Mouse (Mus musculus) lung, embryonic 14.5 days (tissue): ENCODE measurements at regions not wholly inside any gene's neighbourhood (a gene's known extent, or its start where the extent isn't known, plus 50 kb on each side); places are given as distances from the start of the nearest gene placed in this dataset.

ENCODE experiments used
- ATAC-seq: fragments of 200-750 bp; cut with Nextera tagmentation; 2 replicates; pipeline ENCODE4 v1.8.0; 2017; ENCODE audit warnings: mild to moderate bottlenecking, moderate TSS enrichment, moderate library complexity; ENCODE audit not compliant: insufficient read depth
- DNase-seq: peaks from one replicate; pipeline ENCODE4 v3.0.0-alpha.2; 2015
- H3K27ac ChIP-seq: fragments of 300-500 bp; sonication (generic); 2 replicates; pipeline ENCODE4 v1.5.1; 2014; ENCODE audit warnings: low read depth, mild to moderate bottlenecking, moderate library complexity
- H3K27me3 ChIP-seq: fragments of 300-500 bp; sonication (generic); 2 replicates; pipeline ENCODE4 v1.6.1; 2014; ENCODE audit warnings: low read length, control low read depth; ENCODE audit not compliant: insufficient read depth
- H3K36me3 ChIP-seq: fragments of 300-500 bp; sonication (generic); 2 replicates; pipeline ENCODE4 v1.6.1; 2014; ENCODE audit warnings: control low read depth; ENCODE audit not compliant: insufficient read depth
- H3K4me1 ChIP-seq: fragments of 300-500 bp; sonication (generic); 2 replicates; pipeline ENCODE4 v1.6.1; 2014; ENCODE audit warnings: antibody characterized with exemption, control low read depth; ENCODE audit not compliant: insufficient read depth
- H3K4me2 ChIP-seq: fragments of 300-500 bp; sonication (generic); 2 replicates; pipeline ENCODE4 v1.6.1; 2014; ENCODE audit warnings: mild to moderate bottlenecking
- H3K4me3 ChIP-seq: fragments of 300-500 bp; sonication (generic); 2 replicates; pipeline ENCODE4 v1.5.1; 2014; ENCODE audit warnings: low read depth, low read length
- H3K9ac ChIP-seq: fragments of 300-500 bp; sonication (generic); 2 replicates; pipeline ENCODE4 v1.6.1; 2014
- H3K9me3 ChIP-seq: fragments of 300-500 bp; sonication (generic); 2 replicates; pipeline ENCODE4 v1.6.1; 2016; ENCODE audit warnings: low read depth, low read length, control low read depth
- CTCF ChIP-seq: IDR thresholded peaks from 2 replicates; pipeline ENCODE4 v1.5.1; 2016; ENCODE audit warnings: antibody characterized with exemption, low read depth
- whole genome bisulfite sequencing: fragments of 180-500 bp; shearing (Covaris S2); extraction: QIAGEN DNeasy Blood & Tissue Kit; methylation state at CpG from one replicate; pipeline ENCODE4 v1.1.7; 2014; 5-methylcytosine and 5-hydroxymethylcytosine counted together

DNA sequence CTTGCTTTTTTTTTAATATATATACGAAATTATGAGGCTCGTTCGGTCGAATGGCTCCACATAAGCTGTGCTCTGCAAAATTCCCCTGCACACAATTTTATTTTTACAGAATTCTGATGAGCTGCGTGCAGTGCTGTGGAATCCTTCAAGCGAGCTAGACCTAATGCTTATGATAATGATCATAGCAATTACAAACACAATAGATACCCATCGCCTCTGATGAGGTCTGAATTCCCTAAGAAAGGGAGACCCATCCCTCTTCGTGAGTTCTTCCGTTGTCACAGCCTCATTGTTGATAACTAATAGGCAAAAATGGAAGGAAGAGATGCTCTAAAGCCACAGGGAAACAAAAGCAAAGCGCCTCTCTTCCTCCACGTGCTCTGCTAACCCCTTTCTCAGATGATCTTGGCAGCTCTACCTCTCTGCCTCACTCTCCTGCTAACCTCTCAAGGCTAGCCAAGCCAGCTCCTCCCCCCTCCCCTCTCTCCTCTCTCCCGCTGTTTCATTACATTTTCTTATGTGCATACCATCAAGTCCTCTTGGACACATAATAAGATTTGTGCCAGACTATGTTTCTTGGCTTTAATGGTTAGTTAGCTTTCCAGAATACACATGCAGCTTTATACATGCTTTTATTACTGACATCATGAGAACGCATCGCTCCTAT lies 367.7 kb upstream of the Adgrl2 start:
- H3K4me3 ChIP-seq, result no peak overlapping the region
- peak; percentile 24; the same call in 1 of the 2 replicates for ATAC-seq
- peak overlapping the region; percentile 7; the same call in 1 of the 2 replicates for H3K4me2 ChIP-seq
- DNase-seq, result peak; percentile 56
- no peaks in the 10 kb centered on the region for H3K27me3 ChIP-seq
- no peaks in the 10 kb centered on the region for H3K9me3 ChIP-seq
- no peaks in the 10 kb centered on the region for H3K4me1 ChIP-seq
- no peak for TF ChIP-seq CTCF
- 43% methylated on average over 14 of the region's 14 CpGs for WGBS
- 0 out of 2 replicates have a peak overlapping the region, but pooled peaks have one; percentile 6 for H3K27ac ChIP-seq
- H3K36me3 ChIP-seq, result no peaks in the 10 kb centered on the region
- no peak overlapping the region; the same call in 1 of the 2 replicates for H3K9ac ChIP-seq

DNA sequence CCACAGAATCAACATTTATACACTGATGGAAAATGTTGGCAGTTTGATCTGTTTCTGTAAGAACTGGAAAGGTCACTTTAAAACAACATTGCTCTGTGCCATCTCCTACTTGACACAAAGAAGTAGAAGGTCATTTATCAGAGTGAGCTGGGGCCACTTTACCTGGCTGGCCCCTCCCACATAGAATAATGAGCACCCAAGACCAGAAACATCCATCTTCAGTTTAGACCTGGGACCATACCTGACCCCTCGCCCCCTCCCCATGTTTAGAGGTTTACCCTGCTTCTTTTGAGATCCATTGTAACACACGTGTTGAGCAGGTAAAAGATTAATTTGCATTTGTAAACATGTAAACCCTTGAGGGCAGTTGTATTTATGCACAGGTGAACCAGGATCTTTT lies 366.8 kb upstream of the Adgrl2 start:
- WGBS, result 46% methylated on average over 2 of the region's 2 CpGs
- H3K9ac ChIP-seq, result no peak overlapping the region
- H3K4me2 ChIP-seq, result no peak overlapping the region
- H3K4me3 ChIP-seq, result no peak overlapping the region
- no peak for TF ChIP-seq CTCF
- H3K4me1 ChIP-seq, result no peaks in the 10 kb centered on the region
- no peak for DNase-seq
- no peak for ATAC-seq
- H3K27me3 ChIP-seq, result no peaks in the 10 kb centered on the region
- no peaks in the 10 kb centered on the region for H3K36me3 ChIP-seq
- no peaks in the 10 kb centered on the region for H3K9me3 ChIP-seq
- H3K27ac ChIP-seq, result no peak overlapping the region

DNA sequence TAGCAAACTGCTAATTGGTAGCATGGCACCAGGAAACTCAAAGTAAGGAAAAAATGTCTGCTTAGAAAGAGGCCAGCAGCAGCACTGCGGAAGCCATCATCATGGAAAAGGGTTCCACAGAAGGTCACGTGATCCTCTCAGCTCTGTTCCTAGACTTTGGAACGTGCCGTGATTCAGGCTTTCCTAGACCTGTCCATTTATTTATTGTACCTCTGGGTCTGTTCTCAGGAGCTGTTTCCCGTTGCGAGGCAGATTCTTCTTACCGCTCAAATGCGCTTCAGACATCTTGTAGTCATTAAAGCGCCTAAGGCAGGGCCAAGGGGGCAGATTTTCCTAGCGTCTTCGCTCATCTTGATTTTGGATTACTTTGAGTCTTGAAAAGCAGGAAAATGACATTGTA lies 365.0 kb upstream of the Adgrl2 start:
- H3K4me2 ChIP-seq, result no peak overlapping the region
- WGBS, result 94% methylated on average over 11 of the region's 11 CpGs
- H3K9ac ChIP-seq, result no peak overlapping the region
- TF ChIP-seq CTCF, result no peak
- ATAC-seq (no peak), DNase-seq (no peak)
- no peaks in the 10 kb centered on the region for H3K36me3 ChIP-seq
- no peak overlapping the region for H3K27ac ChIP-seq
- H3K27me3 ChIP-seq, result no peaks in the 10 kb centered on the region
- no peaks in the 10 kb centered on the region for H3K4me1 ChIP-seq
- H3K9me3 ChIP-seq, result no peaks in the 10 kb centered on the region
- H3K4me3 ChIP-seq, result no peak overlapping the region

DNA sequence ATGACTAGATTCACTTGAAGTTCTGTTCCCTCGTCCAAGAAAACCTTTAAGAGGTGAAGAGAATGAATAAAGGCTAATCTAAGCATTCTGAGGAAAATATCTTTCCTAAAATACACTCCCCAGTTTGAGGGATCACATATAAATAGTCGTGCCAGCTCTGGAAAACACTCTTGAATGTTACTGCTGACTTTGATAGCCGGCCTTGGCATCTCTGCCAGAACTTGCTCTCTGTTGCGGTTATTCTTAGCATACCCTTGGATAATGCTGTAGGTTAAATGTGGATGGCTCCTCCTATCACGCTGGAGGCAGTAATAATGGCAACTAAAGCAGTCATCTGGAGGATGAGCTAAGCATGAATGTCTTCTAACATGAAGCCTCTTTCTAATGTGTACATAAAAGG lies 363.6 kb upstream of the Adgrl2 start:
- 82% methylated on average over 5 of the region's 5 CpGs for WGBS
- TF ChIP-seq CTCF, result no peak
- no peaks in the 10 kb centered on the region for H3K4me1 ChIP-seq
- DNase-seq, result no peak
- no peaks in the 10 kb centered on the region for H3K27me3 ChIP-seq
- H3K36me3 ChIP-seq, result no peaks in the 10 kb centered on the region
- no peak for ATAC-seq
- no peak overlapping the region for H3K4me2 ChIP-seq
- no peaks in the 10 kb centered on the region for H3K9me3 ChIP-seq
- no peak overlapping the region for H3K4me3 ChIP-seq
- no peak overlapping the region for H3K9ac ChIP-seq
- H3K27ac ChIP-seq, result no peak overlapping the region

DNA sequence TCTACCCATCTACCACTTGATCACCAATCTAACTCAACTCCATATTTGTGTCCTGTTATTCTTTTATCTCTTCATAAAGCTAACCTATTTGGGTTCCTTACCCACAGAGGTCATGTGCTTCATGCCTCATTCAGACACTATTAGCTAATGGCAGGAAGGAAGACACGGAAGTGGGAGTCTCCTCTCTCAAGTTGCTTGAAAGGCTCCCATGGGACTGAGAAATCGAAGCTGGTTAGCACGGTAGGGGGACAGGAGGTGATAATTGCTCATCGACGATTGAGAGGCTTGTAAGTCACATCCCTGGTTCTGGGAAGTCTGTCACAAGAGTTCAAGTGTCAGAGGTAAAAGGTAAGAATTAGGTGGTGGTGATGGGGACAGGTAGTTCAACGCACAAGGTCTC lies 362.2 kb upstream of the Adgrl2 start:
- H3K4me1 ChIP-seq, result no peaks in the 10 kb centered on the region
- no peak overlapping the region for H3K27ac ChIP-seq
- no peak overlapping the region for H3K4me3 ChIP-seq
- DNase-seq (no peak), ATAC-seq (no peak)
- no peaks in the 10 kb centered on the region for H3K27me3 ChIP-seq
- H3K9me3 ChIP-seq, result no peaks in the 10 kb centered on the region
- TF ChIP-seq CTCF, result no peak
- H3K36me3 ChIP-seq, result no peaks in the 10 kb centered on the region
- H3K4me2 ChIP-seq, result no peak overlapping the region
- no peak overlapping the region for H3K9ac ChIP-seq
- 52% methylated on average over 6 of the region's 6 CpGs for WGBS

DNA sequence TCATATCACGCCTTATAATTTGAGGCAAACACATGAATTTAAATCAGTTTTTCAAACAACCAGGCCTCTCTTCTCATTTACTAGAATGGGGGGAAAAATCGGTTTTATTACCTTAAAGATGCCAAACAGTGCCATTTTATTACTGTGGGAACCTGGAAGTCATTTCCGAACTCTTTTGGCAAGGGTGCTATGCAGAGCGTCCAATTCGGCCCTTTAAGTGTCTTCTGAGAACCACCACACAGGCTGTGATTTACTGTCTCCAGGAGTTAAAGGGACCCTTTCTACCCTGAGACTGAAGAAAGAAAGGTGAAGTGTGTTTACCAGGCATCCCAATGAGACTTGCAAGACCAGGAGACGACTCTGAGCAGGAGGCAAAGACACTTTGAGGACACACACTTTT lies 359.4 kb upstream of the Adgrl2 start:
- no peak for ATAC-seq
- DNase-seq, result no peak
- Histone ChIP-seq H3K4me2 (no peak overlapping the region), H3K9me3 (no peaks in the 10 kb centered on the region), H3K27ac (no peak overlapping the region), H3K4me3 (no peak overlapping the region), H3K36me3 (no peaks in the 10 kb centered on the region), H3K27me3 (no peaks in the 10 kb centered on the region), H3K9ac (no peak overlapping the region), H3K4me1 (0 out of 2 replicates have a peak, but pooled peaks cover 2% of the 10 kb centered on the region)
- TF ChIP-seq CTCF, result no peak
- WGBS, result 69% methylated on average over 6 of the region's 6 CpGs

DNA sequence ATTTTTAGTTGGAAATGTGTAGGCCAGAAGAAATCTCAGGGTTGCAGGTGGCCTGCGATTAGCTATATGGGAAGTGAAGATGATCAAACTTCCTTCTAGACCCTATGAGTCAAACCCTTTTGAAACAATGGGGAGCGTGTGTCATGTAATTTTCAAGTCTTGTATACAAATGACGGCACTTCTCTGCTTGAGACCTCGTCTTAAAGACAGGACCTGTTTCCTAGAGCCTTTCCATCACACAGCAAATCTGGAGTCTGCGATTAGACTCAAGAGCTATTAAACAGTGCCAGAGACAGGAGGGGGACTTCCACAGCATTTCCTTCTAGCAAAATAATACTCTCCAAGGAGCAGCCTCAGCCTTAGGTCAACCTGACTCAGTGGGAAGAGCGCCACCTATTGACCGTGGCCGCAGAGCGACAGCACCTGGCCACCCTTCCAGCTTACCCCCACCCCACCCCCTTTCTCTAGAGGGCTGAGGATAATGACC lies 358.9 kb upstream of the Adgrl2 start:
- Histone ChIP-seq H3K27ac (no peak overlapping the region), H3K9ac (no peak overlapping the region), H3K9me3 (no peaks in the 10 kb centered on the region), H3K36me3 (no peaks in the 10 kb centered on the region), H3K27me3 (no peaks in the 10 kb centered on the region), H3K4me2 (no peak overlapping the region), H3K4me3 (no peak overlapping the region), H3K4me1 (0 out of 2 replicates have a peak, but pooled peaks cover 2% of the 10 kb centered on the region)
- ATAC-seq (peak; percentile 74), DNase-seq (peak; percentile 79)
- peak; percentile 78 for TF ChIP-seq CTCF
- 31% methylated on average over 9 of the region's 9 CpGs for WGBS
